Mouse (Mus musculus): Measurements from ENCODE around the gene Pdpk1.

DNA sequence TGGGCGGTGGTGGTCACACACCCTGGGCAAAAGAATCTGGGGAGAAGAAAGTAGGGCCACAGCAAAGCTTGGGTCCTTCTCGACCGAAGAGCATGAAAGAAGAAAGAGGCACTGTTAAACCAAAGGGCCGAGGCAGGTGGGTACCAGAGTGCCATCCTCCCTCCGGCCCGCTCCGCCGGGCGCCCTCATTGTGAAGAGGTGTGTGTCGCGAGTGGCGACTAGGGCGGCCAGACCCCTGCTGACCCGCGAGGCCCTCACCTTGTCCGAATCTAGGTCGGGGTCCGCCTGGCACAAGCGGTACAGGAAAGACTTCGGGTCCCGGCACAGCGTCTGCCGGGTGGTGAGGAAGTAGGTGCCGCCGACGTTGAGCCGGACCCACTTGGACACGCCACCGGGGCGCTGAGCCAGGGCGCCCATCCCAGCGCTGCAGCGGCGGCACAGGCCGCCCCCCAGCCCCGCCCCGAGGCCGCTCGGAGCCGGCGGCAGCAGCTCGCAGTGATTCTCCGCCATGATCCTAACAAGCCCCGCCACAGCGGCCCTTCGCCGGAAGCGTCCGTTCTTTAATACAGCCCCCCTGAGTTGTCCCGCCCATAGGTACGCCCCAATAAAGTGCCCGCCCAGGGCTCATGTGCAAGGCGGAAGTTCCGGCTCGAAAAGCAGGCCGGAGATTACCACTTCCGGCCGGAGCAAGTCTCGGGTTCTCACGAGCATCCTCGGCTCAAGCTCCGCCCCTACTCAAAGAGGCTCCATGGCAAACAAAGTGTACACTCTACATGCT lies 77.6 kb downstream of the Pdpk1 start, which contains the start of gene Kctd5:
- no peak for TF ChIP-seq CTCF (IDR thresholded peaks at IDR 0.05; ENCODE audit: low read depth)
- peak; percentile 92 for TF ChIP-seq EP300 (IDR thresholded peaks at IDR 0.05; ENCODE audit: low read depth)
